Mouse (Mus musculus) stomach, postnatal 0 days (tissue): ENCODE results near the gene Ugt1a5.
"Not testable (repeated sequence)": the region's sequence is repeated elsewhere in the genome, so short reads cannot be mapped to it uniquely, and the experiment has no call there.

Experiments
- CTCF ChIP-seq: IDR thresholded peaks from 2 replicates; pipeline ENCODE4 v1.5.1; 2016; ENCODE audit warnings: antibody characterized with exemption, low read depth, mild to moderate bottlenecking, moderate library complexity
- EP300 ChIP-seq: optimal IDR thresholded peaks from 2 replicates; pipeline ENCODE3; 2016; ENCODE audit warnings: antibody characterized with exemption

DNA sequence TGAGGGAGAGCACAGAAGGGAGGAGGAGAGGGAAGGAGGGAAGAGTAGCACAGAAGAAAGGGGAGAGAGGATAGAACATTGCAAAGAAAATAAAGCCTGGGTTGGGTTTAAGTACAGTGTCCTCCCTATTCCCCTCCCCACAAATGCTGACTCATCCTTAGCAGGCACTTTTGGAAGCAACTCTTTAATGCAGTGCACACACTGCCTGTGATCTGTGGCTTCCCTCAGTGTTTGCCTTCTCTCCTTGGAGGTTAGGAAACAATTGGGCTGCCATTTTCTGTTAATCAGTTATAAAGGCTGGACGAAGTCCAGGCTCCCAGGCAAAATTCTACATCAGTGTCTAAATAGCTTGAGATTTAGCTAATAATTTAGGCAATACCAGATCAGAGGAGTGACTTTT, 25.3 kb upstream of the Ugt1a5 start:
- TF ChIP-seq CTCF, EP300: not testable (repeated sequence)
